Mouse (Mus musculus): ENCODE measurements around the gene Pdcd6.
A peak's percentile ranks its signal among the peaks of the same experiment; 100 is the strongest.

GRCm38 (mm10) chr13:74341036-74341435, 23.7 kb upstream of the Pdcd6 start:
- TF ChIP-seq CTCF (IDR thresholded peaks at IDR 0.05; ENCODE audit: insufficient read depth, low read length) (peak; percentile 10; the same call in 1 of the 2 replicates), POLR2A (IDR thresholded peaks at IDR 0.05; ENCODE audit: borderline replicate concordance, extremely low read depth, low read depth, low read length) (no peak)
